Comparison of ENCODE assay signal across 8 mouse cellular contexts in the genomic region with DNA sequence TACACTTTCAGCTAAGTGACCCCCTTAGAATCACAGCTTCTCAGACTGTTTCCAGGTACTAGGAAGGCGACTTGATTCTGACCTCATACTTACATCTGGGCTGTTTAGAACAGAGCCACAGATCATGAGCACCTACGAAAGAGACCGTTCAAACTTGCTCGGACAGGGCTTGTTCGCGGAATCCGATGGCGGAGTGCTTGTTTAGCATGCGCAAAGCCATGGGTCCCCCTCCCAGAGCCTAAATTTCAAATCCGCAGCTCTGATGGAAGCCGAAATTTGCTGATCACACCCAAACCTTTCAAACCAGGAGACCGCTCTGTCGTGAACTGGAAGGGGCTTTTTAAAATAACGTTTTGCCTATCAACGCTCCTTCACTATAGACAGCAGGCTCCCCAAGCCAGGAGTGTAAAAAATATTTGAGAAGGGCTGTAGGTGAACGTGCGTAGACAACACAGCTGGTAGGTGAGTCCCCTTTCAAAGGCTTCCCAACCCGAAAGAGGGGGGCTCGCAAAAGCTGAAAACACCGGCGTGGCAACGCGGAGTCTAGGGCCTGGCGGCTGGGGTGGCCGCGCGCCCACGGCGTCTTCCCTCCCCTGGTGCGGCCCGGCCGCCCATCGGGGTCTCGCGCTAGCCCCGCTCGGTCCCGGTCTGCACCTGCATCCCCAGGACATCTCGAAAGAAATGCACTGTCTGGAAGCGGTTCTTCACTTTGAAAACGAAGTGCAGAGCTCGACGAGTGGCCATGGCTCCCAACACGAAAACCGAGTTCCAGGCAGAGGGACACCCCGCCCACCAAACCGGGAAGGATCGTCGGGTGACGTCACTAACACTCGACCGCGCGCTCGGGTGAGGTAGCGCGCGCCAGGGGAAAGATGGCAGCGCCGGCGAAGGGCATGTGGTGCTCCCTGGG. TPM values are rescaled to one million over a fixed set of nuclear protein-coding genes. Genes with fewer than 3 reads are reported as not detected.
A peak's percentile ranks its signal among the peaks of the same experiment; 100 is the strongest.
DNase-seq lines count a peak whose midpoint lies in the region; ATAC-seq and TF ChIP-seq lines count a peak whose summit lies in the region.

A gene (plus strand): TSS at position 815 of the 910 bp plus-strand sequence.
A gene (minus strand): TSS at position 825 of the 910 bp plus-strand sequence.

- peak within 1 kb of the TSS; percentile 92 for H3K4me2 ChIP-seq in embryonic facial prominence, embryonic 13.5 days
- peak within 1 kb of the TSS; percentile 56 for H3K4me2 ChIP-seq in limb, embryonic 14.5 days (replicated peaks; ENCODE audit: low read depth, low read length, severe bottlenecking)
- peak within 1 kb of the TSS; percentile 79 for H3K4me2 ChIP-seq in midbrain, postnatal 0 days (ENCODE audit: low read depth, low read length, poor library complexity, severe bottlenecking)

- peaks cover 30% of the 10 kb centered on the region for H3K36me3 ChIP-seq in embryonic facial prominence, embryonic 13.5 days
- peaks cover 22% of the 10 kb centered on the region for H3K36me3 ChIP-seq in limb, embryonic 14.5 days (ENCODE audit: control insufficient read depth, insufficient read depth, low read length)
- H3K36me3 ChIP-seq in midbrain, postnatal 0 days (ENCODE audit: insufficient read depth, low read length), result peaks cover 12% of the 10 kb centered on the region; the same call in 1 of the 2 replicates

- under 1% methylated on average over 61 of the region's 61 CpGs for WGBS in embryonic facial prominence, embryonic 13.5 days
- under 1% methylated on average over 50 of the region's 61 CpGs for WGBS in limb, embryonic 14.5 days
- under 1% methylated on average over 56 of the region's 61 CpGs for WGBS in midbrain, postnatal 0 days

- TF ChIP-seq CTCF in midbrain, postnatal 0 days (IDR thresholded peaks at IDR 0.05), result no peak

- peaks cover 19% of the 10 kb centered on the region for H3K4me1 ChIP-seq in embryonic facial prominence, embryonic 13.5 days
- peaks cover 8% of the 10 kb centered on the region for H3K4me1 ChIP-seq in limb, embryonic 14.5 days (ENCODE audit: control insufficient read depth, insufficient read depth, low read length)
- peaks cover 5% of the 10 kb centered on the region; the same call in 1 of the 2 replicates for H3K4me1 ChIP-seq in midbrain, postnatal 0 days (ENCODE audit: insufficient read depth, low read length)

- ATAC-seq in embryonic facial prominence, embryonic 13.5 days (ENCODE audit: insufficient number of reproducible peaks, insufficient read depth, low FRiP score, low TSS enrichment, low read depth), result peak; percentile 63
- ATAC-seq in limb, embryonic 14.5 days (ENCODE audit: low FRiP score, low read depth), result peak; percentile 91
- ATAC-seq in midbrain, postnatal 0 days (ENCODE audit: low FRiP score), result peak; percentile 87

- H3K9ac ChIP-seq in embryonic facial prominence, embryonic 13.5 days, result peak within 1 kb of the TSS; percentile 87
- H3K9ac ChIP-seq in limb, embryonic 14.5 days (ENCODE audit: low read depth, low read length, severe bottlenecking), result peak within 1 kb of the TSS; percentile 76
- peak within 1 kb of the TSS; percentile 90 for H3K9ac ChIP-seq in midbrain, postnatal 0 days (replicated peaks; ENCODE audit: low read length, poor library complexity, severe bottlenecking)

- H3K4me3 ChIP-seq in embryonic facial prominence, embryonic 13.5 days, result peak within 1 kb of the TSS; percentile 91
- H3K4me3 ChIP-seq in limb, embryonic 14.5 days (replicated peaks; ENCODE audit: low read length), result peak within 1 kb of the TSS; percentile 85
- H3K4me3 ChIP-seq in midbrain, postnatal 0 days (ENCODE audit: low read depth, low read length), result peak within 1 kb of the TSS; percentile 86

- peak; percentile 90 for DNase-seq in 3134 (ENCODE audit: extremely low read depth, insufficient read length, low spot score)
- DNase-seq in adrenal gland, postnatal 36 days, result peak; percentile 94 to 95
- DNase-seq in heart, adult 8-10 months (ENCODE audit: low spot score), result peak; percentile 90
- DNase-seq in kidney, adult 9 months, result peak; percentile 90
- DNase-seq in limb, embryonic 14.5 days (ENCODE audit: low spot score), result peak; percentile 93
- peak; percentile 95 for DNase-seq in midbrain, postnatal 0 days (ENCODE audit: low spot score)
- DNase-seq in spleen, postnatal 14 days (ENCODE audit: low spot score in 2 of 2), result peak; percentile 74 to 87

- no peaks in the 10 kb centered on the region for H3K9me3 ChIP-seq in embryonic facial prominence, embryonic 13.5 days
- H3K9me3 ChIP-seq in limb, embryonic 14.5 days (ENCODE audit: control insufficient read depth, low read length), result no peaks in the 10 kb centered on the region
- no peaks in the 10 kb centered on the region for H3K9me3 ChIP-seq in midbrain, postnatal 0 days (ENCODE audit: low read length)

- peak; percentile 78; the same call in 1 of the 2 replicates for TF ChIP-seq POLR2A in limb, embryonic 14.5 days (IDR thresholded peaks at IDR 0.05; ENCODE audit: borderline replicate concordance, extremely low read depth, insufficient read depth, insufficient read length)

- no peaks in the 10 kb centered on the region for H3K27me3 ChIP-seq in embryonic facial prominence, embryonic 13.5 days
- H3K27me3 ChIP-seq in limb, embryonic 14.5 days (ENCODE audit: control insufficient read depth, insufficient read depth, low read length), result no peaks in the 10 kb centered on the region
- H3K27me3 ChIP-seq in midbrain, postnatal 0 days (ENCODE audit: insufficient read depth, low read length), result no peaks in the 10 kb centered on the region

- H3K27ac ChIP-seq in embryonic facial prominence, embryonic 13.5 days, result peak within 1 kb of the TSS; percentile 88
- peak within 1 kb of the TSS; percentile 76 for H3K27ac ChIP-seq in limb, embryonic 14.5 days (replicated peaks; ENCODE audit: low read depth, low read length)
- H3K27ac ChIP-seq in midbrain, postnatal 0 days (ENCODE audit: low read depth, low read length), result peak within 1 kb of the TSS; percentile 92

RNA-seq across cellular contexts. Expression of the first gene that starts in this region (rescaled TPM):
- 10 to 100 TPM; 18.8 to 21.4 TPM for total RNA-seq in adrenal gland, postnatal 36 days (2021)
- polyA plus RNA-seq in embryonic facial prominence, embryonic 13.5 days (2015; fragmentation: Nextera tagmentation; extraction: Ambion mirVana), result 24.9 and 25.2 TPM in 2 replicates
- 10 to 100 TPM; 23.7 to 28.3 (median 26.3) TPM for total RNA-seq in heart, adult 8-10 months (2022)
- 11.9 and 15.2 TPM in 2 replicates for polyA plus RNA-seq in limb, embryonic 14.5 days (2012; rRNA removed)
- polyA plus RNA-seq in limb, embryonic 14.5 days (2014; fragmentation: Nextera tagmentation; extraction: Ambion mirVana), result 20.8 and 20.9 TPM in 2 replicates
- total RNA-seq in midbrain, postnatal 0 days (2014; rRNA removed), result 13.6 and 15.3 TPM in 2 replicates
- 23.6 and 26.0 TPM in 2 replicates for polyA plus RNA-seq in midbrain, postnatal 0 days (2015; fragmentation: Nextera tagmentation; extraction: Ambion mirVana)

RNA-seq across cellular contexts. Expression of the second gene that starts in this region (rescaled TPM):
- total RNA-seq in adrenal gland, postnatal 36 days (2021), result 10 to 100 TPM; 85.0 to 87.2 TPM
- 126 and 138 TPM in 2 replicates for polyA plus RNA-seq in embryonic facial prominence, embryonic 13.5 days (2015; fragmentation: Nextera tagmentation; extraction: Ambion mirVana)
- total RNA-seq in heart, adult 8-10 months (2022), result 10 to 100 TPM; 38.8 to 46.4 (median 43.1) TPM
- polyA plus RNA-seq in limb, embryonic 14.5 days (2012; rRNA removed), result 36.4 and 56.2 TPM in 2 replicates
- polyA plus RNA-seq in limb, embryonic 14.5 days (2014; fragmentation: Nextera tagmentation; extraction: Ambion mirVana), result 140 and 141 TPM in 2 replicates
- 63.5 and 80.0 TPM in 2 replicates for total RNA-seq in midbrain, postnatal 0 days (2014; rRNA removed)
- polyA plus RNA-seq in midbrain, postnatal 0 days (2015; fragmentation: Nextera tagmentation; extraction: Ambion mirVana), result 116 and 123 TPM in 2 replicates

Comparison
In these comparisons a context has a peak if more than half of its experiments do, and no peak if none do; other contexts are left out.
1. Peak in every context shown above with its lines: DNase-seq, ATAC-seq, H3K4me3 ChIP-seq and H3K27ac ChIP-seq.